Comparison of ENCODE assay signal across 12 mouse cellular contexts in the genomic region with DNA sequence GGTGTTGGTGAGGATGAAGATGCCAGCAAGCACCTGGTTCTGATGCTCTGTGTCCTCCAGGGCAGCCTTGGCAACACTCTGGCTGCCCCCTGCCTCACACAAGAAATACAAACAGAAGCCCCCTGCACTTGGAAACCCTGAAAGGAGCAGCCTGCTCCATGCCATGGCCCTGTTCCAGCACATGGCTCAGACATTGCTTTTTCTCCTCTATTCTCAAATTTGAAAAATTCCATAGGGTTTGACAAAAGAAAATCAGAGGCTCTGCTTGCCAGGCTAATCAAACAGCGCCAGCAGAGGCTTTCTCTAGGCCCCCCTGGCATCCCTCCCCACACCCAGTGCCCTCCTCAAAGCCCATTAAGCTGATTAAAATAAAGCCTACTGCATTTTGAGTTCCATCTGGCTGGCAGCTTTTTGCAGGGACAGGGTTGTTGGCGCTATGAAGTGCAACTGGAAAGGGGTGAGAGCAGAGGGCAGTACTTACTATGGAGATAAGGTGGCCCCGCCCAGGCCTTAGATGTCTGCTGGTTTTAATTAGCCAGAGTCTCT.
DNase-seq lines count a peak whose midpoint lies in the region; ATAC-seq and TF ChIP-seq lines count a peak whose summit lies in the region.
"Had no signal": no experiment of that assay in that cellular context is flagged by ENCODE, and none has a peak within 500 bp of the region (broad histone marks: within the 10 kb centered on the region; RNA-seq: fewer than 3 reads in every experiment).

No protein-coding gene starts in this region.

- intact Hi-C loops in heart, postnatal 36 days (cut with DNase I), result no loop called here

- TF ChIP-seq EP300 in lung, postnatal 0 days (IDR thresholded peaks at IDR 0.05), result no peak

- DNase-seq in lung, postnatal 0 days (ENCODE audit: low spot score), result no peak
- DNase-seq in heart, postnatal 36 days, result peak; percentile 10 to 19
- DNase-seq in midbrain, postnatal 0 days (ENCODE audit: low spot score), result peak; percentile 75
- no peak for DNase-seq in cerebellum, adult 9-10 months
- no peak for DNase-seq in Muller cell, postnatal 12 days (ENCODE audit: inconsistent ontology term)
- no peak for DNase-seq in ovary, adult 18-20 months (ENCODE audit: low spot score)
- DNase-seq: cerebellum, adult 2 months; lung, postnatal 36 days had no signal

- H3K4me2 ChIP-seq in lung, embryonic 15.5 days, result no peak overlapping the region
- no peak overlapping the region for H3K4me2 ChIP-seq in lung, postnatal 0 days (replicated peaks; ENCODE audit: low read depth, low read length)
- H3K4me2 ChIP-seq in forebrain, embryonic 12.5 days, result no peak overlapping the region
- H3K4me2 ChIP-seq in midbrain, postnatal 0 days (ENCODE audit: low read depth, low read length, poor library complexity, severe bottlenecking), result no peak overlapping the region

- peaks cover 30% of the 10 kb centered on the region for H3K4me1 ChIP-seq in lung, embryonic 15.5 days
- peaks cover 6% of the 10 kb centered on the region for H3K4me1 ChIP-seq in lung, postnatal 0 days (ENCODE audit: insufficient read depth, low read depth, low read length)
- peaks cover 16% of the 10 kb centered on the region for H3K4me1 ChIP-seq in forebrain, embryonic 12.5 days
- H3K4me1 ChIP-seq in midbrain, postnatal 0 days (ENCODE audit: insufficient read depth, low read length), result no peaks in the 10 kb centered on the region; the same call in 1 of the 2 replicates

- no peak overlapping the region for H3K4me3 ChIP-seq in lung, embryonic 15.5 days
- H3K4me3 ChIP-seq in lung, postnatal 0 days (ENCODE audit: low read depth, low read length), result no peak overlapping the region
- no peak overlapping the region for H3K4me3 ChIP-seq in forebrain, embryonic 12.5 days (replicated peaks)
- no peak overlapping the region for H3K4me3 ChIP-seq in midbrain, postnatal 0 days (ENCODE audit: low read depth, low read length)

- H3K9me3 ChIP-seq in lung, embryonic 15.5 days, result no peaks in the 10 kb centered on the region
- H3K9me3 ChIP-seq in lung, postnatal 0 days (ENCODE audit: low read length), result no peaks in the 10 kb centered on the region
- H3K9me3 ChIP-seq in forebrain, embryonic 12.5 days, result no peaks in the 10 kb centered on the region
- H3K9me3 ChIP-seq in midbrain, postnatal 0 days (ENCODE audit: low read length), result no peaks in the 10 kb centered on the region

- H3K27me3 ChIP-seq in lung, embryonic 15.5 days, result no peaks in the 10 kb centered on the region
- H3K27me3 ChIP-seq in lung, postnatal 0 days (replicated peaks; ENCODE audit: insufficient read depth, low read length), result no peaks in the 10 kb centered on the region
- H3K27me3 ChIP-seq in forebrain, embryonic 12.5 days, result no peaks in the 10 kb centered on the region
- H3K27me3 ChIP-seq in midbrain, postnatal 0 days (ENCODE audit: insufficient read depth, low read length), result no peaks in the 10 kb centered on the region
- H3K27me3 ChIP-seq: CH12.LX had no signal

- 29% methylated on average over 3 of the region's 3 CpGs for WGBS in lung, embryonic 15.5 days
- WGBS in lung, postnatal 0 days, result 41% methylated on average over 3 of the region's 3 CpGs
- WGBS in forebrain, embryonic 12.5 days, result 68% methylated on average over 3 of the region's 3 CpGs
- 43% methylated on average over 3 of the region's 3 CpGs for WGBS in midbrain, postnatal 0 days

- ATAC-seq in lung, embryonic 15.5 days (ENCODE audit: borderline replicate concordance, extremely low read depth, low FRiP score, low TSS enrichment), result no peak
- ATAC-seq in lung, postnatal 0 days, result no peak
- ATAC-seq in forebrain, embryonic 12.5 days (ENCODE audit: low FRiP score), result 0 out of 2 replicates have a peak, but pooled peaks have one; percentile 57
- ATAC-seq in midbrain, postnatal 0 days (ENCODE audit: low FRiP score), result no peak
- ATAC-seq: intestine, embryonic 16.5 days had no signal

- H3K27ac ChIP-seq in lung, embryonic 15.5 days, result peak overlapping the region; percentile 53
- no peak overlapping the region for H3K27ac ChIP-seq in lung, postnatal 0 days (ENCODE audit: low read length)
- H3K27ac ChIP-seq in forebrain, embryonic 12.5 days, result peak overlapping the region; percentile 46
- H3K27ac ChIP-seq in midbrain, postnatal 0 days (ENCODE audit: low read depth, low read length), result 0 out of 2 replicates have a peak overlapping the region, but pooled peaks have one; percentile 13

- H3K9ac ChIP-seq in lung, embryonic 15.5 days, result no peak overlapping the region
- H3K9ac ChIP-seq in lung, postnatal 0 days (replicated peaks; ENCODE audit: low read depth), result no peak overlapping the region
- H3K9ac ChIP-seq in forebrain, embryonic 12.5 days, result no peak overlapping the region
- H3K9ac ChIP-seq in midbrain, postnatal 0 days (replicated peaks; ENCODE audit: low read length, poor library complexity, severe bottlenecking), result no peak overlapping the region

- no peak for TF ChIP-seq CTCF in lung, postnatal 0 days (IDR thresholded peaks at IDR 0.05)
- no peak for TF ChIP-seq CTCF in midbrain, postnatal 0 days (IDR thresholded peaks at IDR 0.05)

- H3K36me3 ChIP-seq in lung, embryonic 15.5 days, result no peaks in the 10 kb centered on the region
- no peaks in the 10 kb centered on the region for H3K36me3 ChIP-seq in lung, postnatal 0 days (ENCODE audit: insufficient read depth, low read length)
- H3K36me3 ChIP-seq in forebrain, embryonic 12.5 days (replicated peaks), result peaks cover 9% of the 10 kb centered on the region
- no peaks in the 10 kb centered on the region for H3K36me3 ChIP-seq in midbrain, postnatal 0 days (ENCODE audit: insufficient read depth, low read length)

Comparison
In these comparisons a context has a peak if more than half of its experiments do, and no peak if none do; other contexts are left out.
1. DNase-seq: peak in heart, postnatal 36 days (2 of 2) and midbrain, postnatal 0 days (single experiment); none in lung, postnatal 0 days (single experiment), cerebellum, adult 9-10 months (single experiment), Muller cell, postnatal 12 days (single experiment) and ovary, adult 18-20 months (single experiment).